Mouse (Mus musculus): ENCODE measurements around the gene P4ha2. TPM values are rescaled to one million over a fixed set of nuclear protein-coding genes. Genes with fewer than 3 reads are reported as not detected.
A peak's percentile ranks its signal among the peaks of the same experiment; 100 is the strongest.

P4ha2 gene
- polyA plus RNA-seq, 1 experiment from 2014 or later: 18.4 TPM

DNA sequence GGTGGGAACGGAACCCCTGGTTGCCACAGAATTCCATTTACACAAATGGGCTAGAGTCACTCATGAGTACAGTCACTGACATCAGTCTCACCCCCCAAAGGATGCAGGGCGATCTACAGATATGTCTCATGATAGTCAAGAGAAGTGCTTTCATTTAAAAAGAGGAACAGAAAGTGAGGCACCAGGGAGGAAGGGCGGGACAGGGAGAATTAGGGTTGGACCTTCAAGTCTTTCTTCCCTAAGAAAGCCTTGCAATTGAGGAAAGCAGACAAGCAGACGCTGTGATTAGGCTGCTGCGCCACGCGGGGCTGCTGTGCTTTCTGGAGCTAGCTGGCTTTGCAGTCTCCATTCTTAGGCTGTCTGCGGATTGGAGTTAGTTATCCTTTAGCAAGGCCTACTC, 8.2 kb upstream of the P4ha2 start:
- Histone ChIP-seq H3K4me3 (ENCODE audit: low read depth, low read length) (no peak overlapping the region), H3K9me3 (ENCODE audit: control insufficient read depth, low read length) (no peaks in the 10 kb centered on the region), H3K4me2 (ENCODE audit: low read depth) (no peak overlapping the region), H3K27me3 (ENCODE audit: control insufficient read depth, insufficient read depth, low read length) (no peaks in the 10 kb centered on the region), H3K9ac (ENCODE audit: low read length) (no peak overlapping the region), H3K4me1 (ENCODE audit: control insufficient read depth, insufficient read depth, low read length) (no peaks in the 10 kb centered on the region), H3K36me3 (ENCODE audit: control insufficient read depth, insufficient read depth, low read length) (no peaks in the 10 kb centered on the region), H3K27ac (ENCODE audit: low read depth, low read length) (no peak overlapping the region)
- 60% methylated on average over 8 of the region's 8 CpGs for WGBS
- DNase-seq (ENCODE audit: low spot score) (no peak), ATAC-seq (ENCODE audit: insufficient read depth, low FRiP score, low TSS enrichment) (no peak)

DNA sequence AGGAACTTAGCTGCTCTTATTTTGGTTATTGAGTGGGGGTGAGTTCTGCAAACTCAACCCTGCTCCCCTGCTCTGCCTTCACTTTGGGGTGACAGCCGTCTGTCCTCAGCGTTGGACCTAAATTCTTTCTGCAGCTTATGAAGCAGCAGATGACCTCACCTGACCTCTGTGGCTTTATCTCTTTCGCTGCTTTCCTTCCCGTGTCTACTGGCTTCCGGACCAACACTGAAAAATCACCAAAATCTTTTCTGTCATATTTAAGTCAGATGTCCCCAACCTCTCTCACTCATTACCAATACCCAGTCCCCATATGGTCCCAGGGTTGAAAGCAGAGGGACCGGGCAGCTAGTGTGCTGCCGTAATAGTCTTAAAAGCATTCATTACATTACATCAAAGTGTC, 7.7 kb upstream of the P4ha2 start:
- 64% methylated on average over 7 of the region's 7 CpGs for WGBS
- H3K4me2 ChIP-seq (ENCODE audit: low read depth): no peak overlapping the region
- H3K9ac ChIP-seq (ENCODE audit: low read length): no peak overlapping the region
- DNase-seq (ENCODE audit: low spot score): no peak
- H3K9me3 ChIP-seq (ENCODE audit: control insufficient read depth, low read length): no peaks in the 10 kb centered on the region
- H3K4me1 ChIP-seq (ENCODE audit: control insufficient read depth, insufficient read depth, low read length): no peaks in the 10 kb centered on the region
- no peak overlapping the region for H3K4me3 ChIP-seq (ENCODE audit: low read depth, low read length)
- no peaks in the 10 kb centered on the region for H3K27me3 ChIP-seq (ENCODE audit: control insufficient read depth, insufficient read depth, low read length)
- no peaks in the 10 kb centered on the region for H3K36me3 ChIP-seq (ENCODE audit: control insufficient read depth, insufficient read depth, low read length)
- ATAC-seq (ENCODE audit: insufficient read depth, low FRiP score, low TSS enrichment): no peak
- H3K27ac ChIP-seq (ENCODE audit: low read depth, low read length): no peak overlapping the region

DNA sequence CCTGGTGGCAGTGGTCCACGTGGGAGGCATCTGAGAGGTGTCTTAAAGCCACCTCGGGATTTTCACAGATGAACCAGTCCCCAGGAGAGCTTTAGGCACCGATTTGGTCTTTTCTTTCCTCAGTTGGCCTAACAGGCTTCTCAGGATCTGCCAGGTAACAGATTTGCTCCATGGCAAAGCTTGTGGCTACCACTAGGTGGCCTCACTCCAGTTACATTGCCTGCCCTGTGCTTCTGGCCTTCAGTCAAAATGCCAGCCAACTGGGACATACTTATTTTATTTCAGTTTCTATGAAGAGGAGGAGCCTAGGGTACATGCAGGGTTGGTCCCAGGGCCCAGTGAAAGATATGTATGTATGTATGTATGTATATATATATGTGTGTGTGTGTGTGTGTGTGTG, 6.9 kb upstream of the P4ha2 start:
- no peak overlapping the region for H3K4me3 ChIP-seq (ENCODE audit: low read depth, low read length)
- no peak overlapping the region for H3K4me2 ChIP-seq (ENCODE audit: low read depth)
- no peaks in the 10 kb centered on the region for H3K27me3 ChIP-seq (ENCODE audit: control insufficient read depth, insufficient read depth, low read length)
- no peak overlapping the region for H3K9ac ChIP-seq (ENCODE audit: low read length)
- H3K27ac ChIP-seq (ENCODE audit: low read depth, low read length): no peak overlapping the region
- peak; percentile 40 for DNase-seq (ENCODE audit: low spot score)
- no peak for ATAC-seq (ENCODE audit: insufficient read depth, low FRiP score, low TSS enrichment)
- H3K36me3 ChIP-seq (ENCODE audit: control insufficient read depth, insufficient read depth, low read length): no peaks in the 10 kb centered on the region
- WGBS: 11% methylated on average over 3 of the region's 3 CpGs
- H3K4me1 ChIP-seq (ENCODE audit: control insufficient read depth, insufficient read depth, low read length): no peaks in the 10 kb centered on the region
- no peaks in the 10 kb centered on the region for H3K9me3 ChIP-seq (ENCODE audit: control insufficient read depth, low read length)

DNA sequence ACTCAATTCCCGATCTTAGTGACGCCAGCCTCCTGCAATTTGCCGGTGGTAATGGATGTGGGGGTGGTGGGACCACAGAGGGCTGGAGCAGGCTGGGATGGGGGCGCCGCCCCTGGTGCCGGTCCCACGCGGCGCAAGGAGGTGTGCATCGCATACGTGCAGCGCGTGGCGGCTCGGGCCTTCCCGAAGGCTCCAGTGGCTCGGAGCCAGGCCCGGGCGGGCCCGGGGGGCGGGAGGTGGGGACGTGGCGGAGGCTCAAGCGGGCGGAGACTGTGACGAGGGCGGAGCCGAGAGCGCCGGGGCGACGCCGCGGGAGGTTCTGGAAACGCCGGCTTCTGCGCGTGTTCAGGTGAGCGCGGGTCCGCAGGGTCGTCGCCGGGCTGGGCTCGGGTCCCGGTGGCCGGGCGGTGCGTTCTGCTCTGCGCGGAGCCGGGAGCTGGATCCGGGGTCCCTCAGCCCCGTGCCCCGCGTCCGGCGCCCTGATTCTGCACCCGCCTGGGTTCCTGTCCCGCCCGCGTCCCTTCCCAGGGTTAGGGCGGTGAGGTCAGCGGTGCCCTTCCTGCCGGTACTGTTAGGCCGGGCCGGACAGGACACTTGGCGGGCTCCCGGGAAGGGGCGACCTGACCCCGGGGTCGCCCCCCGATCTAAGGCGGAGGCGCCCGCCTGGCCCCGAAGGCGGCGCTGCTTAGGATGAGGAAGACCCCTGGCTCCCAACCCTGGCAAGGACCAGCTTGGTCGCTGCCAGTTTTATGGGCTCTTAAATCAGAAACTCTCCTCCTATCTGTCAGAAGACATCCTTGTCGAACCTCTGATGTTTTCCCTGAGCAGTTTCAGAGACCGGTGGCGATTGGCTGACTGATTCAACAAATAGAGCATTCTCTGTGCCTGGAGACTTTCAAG, 1.0 kb downstream of the P4ha2 start:
- ATAC-seq (ENCODE audit: insufficient read depth, low FRiP score, low TSS enrichment): peak; percentile 81; the same call in 1 of the 2 replicates
- WGBS: under 1% methylated on average over 75 of the region's 83 CpGs
- H3K9ac ChIP-seq (ENCODE audit: low read length): peak overlapping the region; percentile 68
- no peaks in the 10 kb centered on the region for H3K27me3 ChIP-seq (ENCODE audit: control insufficient read depth, insufficient read depth, low read length)
- H3K4me2 ChIP-seq (ENCODE audit: low read depth): peak overlapping the region; percentile 97
- no peaks in the 10 kb centered on the region for H3K4me1 ChIP-seq (ENCODE audit: control insufficient read depth, insufficient read depth, low read length)
- no peaks in the 10 kb centered on the region for H3K36me3 ChIP-seq (ENCODE audit: control insufficient read depth, insufficient read depth, low read length)
- H3K4me3 ChIP-seq (ENCODE audit: low read depth, low read length): peak overlapping the region; percentile 59
- no peaks in the 10 kb centered on the region for H3K9me3 ChIP-seq (ENCODE audit: control insufficient read depth, low read length)
- peak; percentile 82 for DNase-seq (ENCODE audit: low spot score)
- no peak overlapping the region for H3K27ac ChIP-seq (ENCODE audit: low read depth, low read length)

DNA sequence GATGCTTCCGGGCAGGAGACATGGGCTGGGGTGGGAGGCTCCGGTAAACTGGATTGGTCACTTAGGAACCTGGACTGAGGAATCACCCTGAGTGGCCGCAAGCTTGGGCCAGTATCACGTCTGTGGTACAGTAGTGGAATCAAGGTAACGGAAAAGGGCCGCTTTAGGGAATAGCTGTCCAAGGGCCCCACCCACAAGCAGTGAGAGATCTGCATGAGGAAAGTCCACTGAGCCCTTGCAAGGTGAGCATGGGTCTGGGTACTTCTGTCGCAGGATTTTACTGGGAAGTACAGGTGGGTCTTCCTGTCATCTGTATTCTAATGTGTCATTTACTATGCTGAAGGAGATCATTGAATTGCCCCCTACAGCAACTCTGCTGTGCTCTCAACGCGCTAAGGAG, 1.8 kb downstream of the P4ha2 start:
- WGBS: 65% methylated on average over 9 of the region's 9 CpGs
- Histone ChIP-seq H3K4me3 (ENCODE audit: low read depth, low read length) (peak overlapping the region; percentile 59; the same call in 1 of the 2 replicates), H3K27ac (ENCODE audit: low read depth, low read length) (no peak overlapping the region), H3K27me3 (ENCODE audit: control insufficient read depth, insufficient read depth, low read length) (no peaks in the 10 kb centered on the region), H3K9me3 (ENCODE audit: control insufficient read depth, low read length) (no peaks in the 10 kb centered on the region), H3K36me3 (ENCODE audit: control insufficient read depth, insufficient read depth, low read length) (no peaks in the 10 kb centered on the region), H3K4me1 (ENCODE audit: control insufficient read depth, insufficient read depth, low read length) (no peaks in the 10 kb centered on the region), H3K9ac (ENCODE audit: low read length) (no peak overlapping the region), H3K4me2 (ENCODE audit: low read depth) (peak overlapping the region; percentile 97)
- ATAC-seq (ENCODE audit: insufficient read depth, low FRiP score, low TSS enrichment) (no peak), DNase-seq (ENCODE audit: low spot score) (no peak)

DNA sequence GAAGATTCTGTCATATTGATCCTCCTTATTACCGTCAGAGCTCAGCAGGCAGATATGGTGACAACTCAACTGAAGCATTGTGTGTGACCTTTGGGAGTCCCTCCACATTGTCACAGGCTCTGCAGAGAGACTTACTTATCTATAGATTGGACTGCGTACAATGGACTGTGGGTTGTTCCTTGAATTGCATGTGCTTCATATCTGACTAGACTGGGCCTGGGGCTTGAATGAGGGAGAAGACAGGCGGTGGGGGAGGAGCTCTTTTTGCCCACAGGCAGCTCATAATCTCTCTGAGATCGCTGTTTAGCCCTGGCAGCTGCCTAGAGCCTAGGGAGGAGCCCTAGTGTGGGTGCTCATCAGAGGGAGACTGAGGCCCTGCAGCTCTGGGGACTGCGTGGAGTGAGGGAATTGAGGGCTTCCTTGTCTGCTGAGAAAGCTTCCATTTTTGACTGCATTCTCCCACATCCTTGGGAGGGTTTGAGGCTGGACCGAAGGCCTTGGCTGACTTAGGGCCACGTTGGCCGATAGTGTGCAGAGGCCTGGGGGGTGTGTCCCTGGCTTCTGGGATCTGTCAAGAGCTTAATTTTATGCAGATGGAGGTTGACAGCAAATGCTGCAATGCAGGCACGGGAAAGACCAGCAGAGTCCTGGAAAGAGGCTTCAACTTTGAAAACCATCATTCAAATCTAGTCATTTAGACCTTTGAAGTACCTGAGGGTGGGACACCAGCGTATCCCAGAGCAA, 3.0 kb downstream of the P4ha2 start:
- ATAC-seq (ENCODE audit: insufficient read depth, low FRiP score, low TSS enrichment) (no peak), DNase-seq (ENCODE audit: low spot score) (no peak)
- Histone ChIP-seq H3K36me3 (ENCODE audit: control insufficient read depth, insufficient read depth, low read length) (no peaks in the 10 kb centered on the region), H3K27ac (ENCODE audit: low read depth, low read length) (no peak overlapping the region), H3K27me3 (ENCODE audit: control insufficient read depth, insufficient read depth, low read length) (no peaks in the 10 kb centered on the region), H3K9ac (ENCODE audit: low read length) (no peak overlapping the region), H3K4me1 (ENCODE audit: control insufficient read depth, insufficient read depth, low read length) (no peaks in the 10 kb centered on the region), H3K9me3 (ENCODE audit: control insufficient read depth, low read length) (no peaks in the 10 kb centered on the region), H3K4me2 (ENCODE audit: low read depth) (no peak overlapping the region), H3K4me3 (ENCODE audit: low read depth, low read length) (no peak overlapping the region)
- WGBS: 79% methylated on average over 10 of the region's 10 CpGs

DNA sequence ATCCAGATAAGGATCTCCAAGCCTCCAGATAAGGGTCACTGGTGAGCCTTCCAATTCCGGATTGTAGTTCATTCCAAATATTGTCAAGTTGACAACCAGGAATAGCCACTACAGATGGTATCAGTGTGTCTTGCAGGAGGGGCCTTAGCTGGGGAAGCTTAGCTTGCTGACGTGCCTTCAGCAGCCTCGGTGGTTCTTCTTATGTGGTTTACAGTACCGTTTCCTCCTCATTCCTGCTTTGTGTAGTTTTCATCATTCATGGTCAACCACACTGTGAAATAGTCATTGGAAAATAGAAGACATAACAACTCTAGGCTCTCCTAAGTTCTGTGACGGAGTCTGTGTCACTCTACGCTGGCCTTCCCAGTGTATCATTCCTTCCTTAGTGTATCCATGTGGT, 5.1 kb downstream of the P4ha2 start:
- Histone ChIP-seq H3K4me1 (ENCODE audit: control insufficient read depth, insufficient read depth, low read length) (no peaks in the 10 kb centered on the region), H3K9me3 (ENCODE audit: control insufficient read depth, low read length) (no peaks in the 10 kb centered on the region), H3K27me3 (ENCODE audit: control insufficient read depth, insufficient read depth, low read length) (no peaks in the 10 kb centered on the region), H3K36me3 (ENCODE audit: control insufficient read depth, insufficient read depth, low read length) (no peaks in the 10 kb centered on the region), H3K4me3 (ENCODE audit: low read depth, low read length) (no peak overlapping the region), H3K9ac (ENCODE audit: low read length) (no peak overlapping the region), H3K27ac (ENCODE audit: low read depth, low read length) (no peak overlapping the region), H3K4me2 (ENCODE audit: low read depth) (no peak overlapping the region)
- WGBS: 93% methylated on average over 6 of the region's 6 CpGs
- DNase-seq (ENCODE audit: low spot score) (no peak), ATAC-seq (ENCODE audit: insufficient read depth, low FRiP score, low TSS enrichment) (no peak)

DNA sequence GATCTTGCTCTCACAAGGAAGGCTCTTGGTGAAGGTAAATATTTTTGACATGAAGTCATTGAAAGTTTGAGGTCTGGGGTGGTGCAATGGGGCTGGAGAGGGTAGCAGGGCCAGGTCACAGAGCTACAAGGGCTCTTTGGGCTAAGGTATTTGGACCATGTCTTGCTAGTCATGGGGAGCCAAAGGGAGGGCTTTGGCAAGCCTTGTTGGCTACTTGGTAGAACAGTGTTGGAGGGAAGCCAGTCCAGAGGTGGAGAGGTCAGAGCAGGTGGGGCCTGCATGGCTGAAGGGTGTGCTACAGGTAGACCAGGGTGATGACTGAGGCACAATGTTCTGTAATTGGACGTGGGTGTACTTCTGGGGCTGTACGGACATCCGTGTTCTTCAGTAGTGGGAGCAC, 6.8 kb downstream of the P4ha2 start:
- H3K27me3 ChIP-seq (ENCODE audit: control insufficient read depth, insufficient read depth, low read length): no peaks in the 10 kb centered on the region
- WGBS: 84% methylated on average over 3 of the region's 3 CpGs

More for the DNA sequence above, 6.8 kb downstream of the P4ha2 start:
- ATAC-seq (ENCODE audit: insufficient read depth, low FRiP score, low TSS enrichment) (no peak), DNase-seq (ENCODE audit: low spot score) (no peak)
- Histone ChIP-seq H3K9me3 (ENCODE audit: control insufficient read depth, low read length) (no peaks in the 10 kb centered on the region), H3K4me1 (ENCODE audit: control insufficient read depth, insufficient read depth, low read length) (no peaks in the 10 kb centered on the region), H3K27ac (ENCODE audit: low read depth, low read length) (no peak overlapping the region), H3K9ac (ENCODE audit: low read length) (no peak overlapping the region), H3K4me3 (ENCODE audit: low read depth, low read length) (no peak overlapping the region), H3K36me3 (ENCODE audit: control insufficient read depth, insufficient read depth, low read length) (no peaks in the 10 kb centered on the region), H3K4me2 (ENCODE audit: low read depth) (no peak overlapping the region)

Measured in neural tube, embryonic 11.5 days (tissue).